Mouse (Mus musculus) myocyte (in vitro differentiated cells): ENCODE results near the gene Dtx2.

Experiments used
- CEBPB ChIP-seq: IDR thresholded peaks from 2 replicates; pipeline ENCODE4 v1.6.1; 2011; ENCODE audit warnings: mild to moderate bottlenecking, moderate library complexity; ENCODE audit not compliant: poor library complexity, insufficient read depth, severe bottlenecking
- E2F4 ChIP-seq: IDR thresholded peaks from one replicate; pipeline ENCODE4 v1.6.1; 2011; ENCODE audit warnings: mild to moderate bottlenecking, control low read depth, moderate library complexity; ENCODE audit not compliant: insufficient read depth
- MAX ChIP-seq: IDR thresholded peaks from one replicate; pipeline ENCODE4 v1.6.1; 2011; ENCODE audit warnings: low read depth, mild to moderate bottlenecking, control low read depth
- MYOG ChIP-seq, 3 experiments: IDR thresholded peaks; one replicate each; pipeline ENCODE4 v1.6.1; 2011; ENCODE audit warnings: control low read depth in 2 of 3, low read depth in 2 of 3, mild to moderate bottlenecking in 2 of 3; ENCODE audit not compliant: insufficient read length in 2 of 3, control insufficient read depth in 1 of 3, insufficient read depth in 1 of 3
- POLR2A ChIP-seq: IDR thresholded peaks from one replicate; pipeline ENCODE4 v1.6.1; 2011; ENCODE audit warnings: low read depth, mild to moderate bottlenecking, control low read depth, moderate library complexity; ENCODE audit not compliant: insufficient read length
- POLR2AphosphoS2 ChIP-seq: IDR thresholded peaks from one replicate; pipeline ENCODE4 v1.6.1; 2011; ENCODE audit warnings: low read depth, control low read depth; ENCODE audit not compliant: insufficient read length
- TCF12 ChIP-seq: IDR thresholded peaks from one replicate; pipeline ENCODE4 v1.6.1; 2011; ENCODE audit warnings: mild to moderate bottlenecking, control low read depth; ENCODE audit not compliant: poor library complexity, insufficient read depth, severe bottlenecking
- USF1 ChIP-seq: IDR thresholded peaks from one replicate; pipeline ENCODE4 v1.6.1; 2011; ENCODE audit warnings: low read depth, mild to moderate bottlenecking, control low read depth, moderate library complexity

DNA sequence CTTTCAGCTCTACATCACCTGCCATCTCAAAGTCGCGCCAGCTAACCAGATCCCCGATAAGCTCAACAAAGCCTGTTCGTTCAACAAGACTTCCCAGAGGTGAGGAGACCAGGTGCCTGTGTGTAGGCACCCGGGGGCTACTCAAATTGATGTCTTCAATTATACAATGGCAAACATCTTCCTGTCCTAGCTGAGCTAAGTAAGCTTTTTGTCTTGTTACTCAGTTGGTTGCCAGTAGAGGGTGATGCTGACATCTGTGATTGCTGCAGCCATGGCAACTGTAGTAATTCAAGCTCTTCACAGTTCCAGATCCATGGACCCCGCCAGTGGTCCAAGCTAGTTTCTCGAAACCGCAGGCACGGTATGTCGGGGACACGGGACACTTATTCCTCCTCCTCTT lies 7.4 kb upstream of the Dtx2 start:
- TF ChIP-seq POLR2A: no peak
- no peak for TF ChIP-seq E2F4
- no peak for TF ChIP-seq USF1
- TF ChIP-seq TCF12: no peak
- no peak for TF ChIP-seq MYOG (IDR thresholded peaks at IDR 0.05; ENCODE audit: control insufficient read depth in 1 of 3, insufficient read depth in 1 of 3, insufficient read length in 2 of 3, low read depth in 2 of 3)
- TF ChIP-seq MAX: no peak
- no peak for TF ChIP-seq CEBPB
- no peak for TF ChIP-seq POLR2AphosphoS2
